Mouse (Mus musculus): ENCODE results near the gene Zfp93.

DNA sequence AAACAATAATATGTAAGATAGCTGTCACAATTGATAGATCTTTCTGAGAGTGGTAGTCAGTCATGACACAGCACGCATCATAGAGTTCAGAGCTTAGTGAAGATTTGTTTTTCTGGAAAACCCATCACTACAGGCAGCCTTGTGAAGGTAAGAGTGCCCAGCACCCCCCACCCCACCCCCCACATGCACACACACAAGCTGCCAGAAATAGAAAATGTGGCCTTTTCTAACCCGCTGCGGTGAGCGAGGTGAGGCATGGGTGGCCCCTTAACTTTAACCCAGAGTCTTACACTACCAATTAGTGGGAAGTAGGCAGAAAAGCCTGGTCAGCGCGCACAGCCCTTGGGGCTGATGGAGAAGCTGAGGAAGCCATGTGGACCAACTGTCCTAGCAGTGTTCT, 971 bp downstream of the Zfp93 start:
- TF ChIP-seq CTCF (conservative IDR thresholded peaks at IDR 0.05; ENCODE audit: low read length): no peak
- no peak for TF ChIP-seq POU5F1 (IDR thresholded peaks at IDR 0.05; ENCODE audit: borderline replicate concordance, low read length)
